Mouse (Mus musculus) erythroblast, embryonic 14.5 days (primary cell): ENCODE data around the gene Cish. TPM values are rescaled to one million over a fixed set of nuclear protein-coding genes. Genes with fewer than 3 reads are reported as not detected.

ENCODE experiments used
- H3K27me3 ChIP-seq: 2 replicates; pipeline ENCODE4 v1.6.1; 2012; ENCODE audit warnings: inconsistent platforms; ENCODE audit not compliant: control insufficient read depth
- H3K36me3 ChIP-seq: 2 replicates; pipeline ENCODE4 v1.6.1; 2012; ENCODE audit warnings: mild to moderate bottlenecking, inconsistent platforms; ENCODE audit not compliant: control insufficient read depth
- H3K4me1 ChIP-seq: 2 replicates; pipeline ENCODE4 v1.6.1; 2012; ENCODE audit warnings: inconsistent platforms; ENCODE audit not compliant: control insufficient read depth
- H3K4me3 ChIP-seq: replicated peaks from 2 replicates; pipeline ENCODE3; 2012; ENCODE audit warnings: moderate library complexity, mild to moderate bottlenecking, inconsistent platforms
- H3K9me3 ChIP-seq: 2 replicates; pipeline ENCODE4 v1.6.1; 2012; ENCODE audit warnings: low read length, inconsistent platforms, mixed read lengths; ENCODE audit not compliant: control insufficient read depth
- GATA1 ChIP-seq: IDR thresholded peaks from 2 replicates; pipeline ENCODE4 v1.6.1; 2012; ENCODE audit warnings: low read length, inconsistent platforms, mixed read lengths
- TAL1 ChIP-seq: IDR thresholded peaks from 3 replicates; pipeline ENCODE4 v1.6.1; 2012; ENCODE audit warnings: low read length, inconsistent platforms, mixed read lengths
- polyA plus RNA-seq: library from polyadenylated mRNA; stranded (reverse); fragments of >175 nt; gene quantifications from 2 replicates; pipeline ENCODE4 v1.2.3, GENCODE M21; 2012

The Cish gene
- polyA plus RNA-seq: 1.9 and 4.1 TPM in 2 replicates

DNA sequence AAGGTAGTCTGAATTCAATTTTAAA lies at the start of gene Cish:
TSS of gene Cish (plus strand) at position 11 of the 25 bp plus-strand sequence.
- H3K4me3 ChIP-seq: peak within 1 kb of the TSS; percentile 91
- H3K27me3 ChIP-seq: peaks cover 7% of the 10 kb centered on the region
- TF ChIP-seq TAL1: no peak
- TF ChIP-seq GATA1: no peak
- no peaks in the 10 kb centered on the region for H3K9me3 ChIP-seq
- H3K4me1 ChIP-seq: peaks cover 68% of the 10 kb centered on the region
- H3K36me3 ChIP-seq: peaks cover 21% of the 10 kb centered on the region

DNA sequence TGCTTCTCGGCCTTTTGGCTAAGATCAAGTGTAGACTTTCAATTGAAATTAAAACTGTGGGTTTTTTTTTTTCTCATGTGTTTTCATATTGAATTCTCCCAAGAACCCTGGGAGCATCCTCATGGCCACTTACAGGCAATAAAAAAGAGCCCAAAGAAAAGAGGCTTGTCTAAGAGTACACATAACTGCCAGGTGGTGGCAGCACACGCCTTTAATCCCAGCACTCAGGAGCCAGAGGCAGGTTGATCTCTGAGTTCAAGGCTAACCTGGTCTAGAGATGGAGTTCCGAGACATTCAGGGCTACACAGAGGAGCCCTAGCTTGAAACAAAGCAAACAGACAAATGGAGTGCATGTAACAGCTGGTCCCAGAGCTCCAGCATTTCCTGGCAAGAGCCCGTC lies 49.7 kb upstream of the Cish start:
- no peaks in the 10 kb centered on the region for H3K9me3 ChIP-seq
- TF ChIP-seq TAL1: no peak
- no peak for TF ChIP-seq GATA1
- H3K4me3 ChIP-seq: no peak overlapping the region
- H3K4me1 ChIP-seq: no peaks in the 10 kb centered on the region
- H3K36me3 ChIP-seq: no peaks in the 10 kb centered on the region
- no peaks in the 10 kb centered on the region for H3K27me3 ChIP-seq

DNA sequence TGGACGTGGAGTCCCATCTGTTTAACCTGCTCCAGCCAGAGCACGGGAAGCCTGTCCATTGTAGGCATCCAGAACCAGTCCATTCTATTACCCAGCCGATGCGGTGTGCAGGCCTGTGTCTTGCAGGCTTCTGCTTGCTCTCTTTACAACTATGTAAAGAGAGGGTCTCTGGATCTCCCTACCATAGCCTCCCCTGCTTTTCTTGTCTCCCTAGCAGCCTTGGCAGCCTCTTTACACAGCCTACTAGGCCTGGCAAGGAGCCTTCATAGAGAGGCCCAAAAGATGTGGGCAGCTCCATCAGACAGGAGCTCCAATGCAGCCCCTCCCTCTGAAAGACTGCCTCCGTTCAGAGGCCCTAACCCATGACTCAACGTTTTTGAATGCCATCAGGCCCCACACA lies 46.7 kb upstream of the Cish start:
- no peak overlapping the region for H3K4me3 ChIP-seq
- no peaks in the 10 kb centered on the region for H3K36me3 ChIP-seq
- H3K4me1 ChIP-seq: no peaks in the 10 kb centered on the region
- no peaks in the 10 kb centered on the region for H3K27me3 ChIP-seq
- TF ChIP-seq GATA1: no peak
- TF ChIP-seq TAL1: no peak
- H3K9me3 ChIP-seq: no peaks in the 10 kb centered on the region

DNA sequence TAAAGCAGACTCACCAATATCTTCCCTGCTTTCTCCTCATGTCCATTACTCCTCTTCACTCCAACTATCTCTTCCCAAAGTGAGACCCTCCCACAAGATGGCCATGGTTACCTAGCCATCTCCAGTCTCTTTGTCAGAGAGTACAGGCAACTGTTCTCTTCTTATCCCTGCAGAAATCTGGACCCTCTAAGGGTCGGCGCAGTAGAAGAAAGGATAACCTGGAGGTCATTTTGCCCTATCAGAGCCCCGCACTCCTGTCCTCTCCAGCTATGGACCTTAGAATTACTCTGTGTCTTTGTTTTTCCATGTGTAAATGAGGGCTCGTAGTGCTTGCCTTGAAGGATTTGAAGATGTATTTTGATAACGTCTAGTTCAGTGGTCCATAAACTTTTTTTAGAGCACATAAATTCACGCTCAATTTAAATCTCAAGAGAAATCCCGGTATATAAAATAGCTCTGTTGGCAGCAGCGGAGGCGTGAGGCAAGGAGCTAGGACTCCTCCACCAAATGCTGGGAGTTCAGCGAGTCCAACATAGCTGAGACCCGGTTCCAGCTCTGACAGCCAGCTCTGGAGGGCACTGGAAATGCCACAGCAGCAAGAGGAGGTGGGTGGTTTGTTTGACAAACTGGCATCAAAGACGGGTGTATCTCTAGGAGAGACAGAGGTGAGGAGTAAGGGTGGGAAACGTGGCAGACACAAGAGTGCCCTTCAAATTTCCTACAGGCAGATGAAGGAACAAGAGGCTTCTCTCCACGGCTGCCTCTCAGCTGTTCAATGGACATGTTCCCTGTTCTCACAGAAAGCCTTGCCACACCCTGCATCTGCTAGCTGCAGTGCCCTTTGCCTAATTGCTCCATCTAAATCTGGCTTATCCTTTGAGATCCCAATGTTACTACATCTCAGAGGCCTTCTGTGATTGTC lies 45.1 kb upstream of the Cish start:
- TF ChIP-seq TAL1 (no peak), GATA1 (no peak)
- Histone ChIP-seq H3K36me3 (no peaks in the 10 kb centered on the region), H3K27me3 (no peaks in the 10 kb centered on the region), H3K4me1 (no peaks in the 10 kb centered on the region), H3K9me3 (no peaks in the 10 kb centered on the region), H3K4me3 (no peak overlapping the region)

DNA sequence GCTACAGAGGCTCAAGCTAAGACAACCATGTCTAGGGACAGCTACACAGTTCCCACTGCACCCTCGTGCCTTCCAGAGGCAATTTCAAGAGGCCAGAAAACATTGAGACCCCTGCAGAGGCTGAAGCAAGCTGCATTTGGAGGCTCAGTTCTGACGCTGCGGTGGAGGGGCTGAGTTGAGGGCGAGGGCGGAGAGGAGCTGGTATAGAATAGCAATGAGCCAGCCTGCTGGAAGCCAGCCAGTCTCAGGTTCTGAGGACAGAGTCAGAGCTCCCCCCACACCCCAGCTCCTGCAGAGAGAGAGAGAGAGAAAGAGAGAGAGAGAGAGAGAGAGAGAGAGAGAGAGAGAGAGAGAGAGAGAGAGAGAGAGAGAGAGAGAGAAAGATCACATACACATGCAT lies 43.7 kb upstream of the Cish start:
- no peak for TF ChIP-seq GATA1
- TF ChIP-seq TAL1: no peak
- H3K4me3 ChIP-seq: no peak overlapping the region
- H3K36me3 ChIP-seq: no peaks in the 10 kb centered on the region
- no peaks in the 10 kb centered on the region for H3K4me1 ChIP-seq
- no peaks in the 10 kb centered on the region for H3K9me3 ChIP-seq
- no peaks in the 10 kb centered on the region for H3K27me3 ChIP-seq

DNA sequence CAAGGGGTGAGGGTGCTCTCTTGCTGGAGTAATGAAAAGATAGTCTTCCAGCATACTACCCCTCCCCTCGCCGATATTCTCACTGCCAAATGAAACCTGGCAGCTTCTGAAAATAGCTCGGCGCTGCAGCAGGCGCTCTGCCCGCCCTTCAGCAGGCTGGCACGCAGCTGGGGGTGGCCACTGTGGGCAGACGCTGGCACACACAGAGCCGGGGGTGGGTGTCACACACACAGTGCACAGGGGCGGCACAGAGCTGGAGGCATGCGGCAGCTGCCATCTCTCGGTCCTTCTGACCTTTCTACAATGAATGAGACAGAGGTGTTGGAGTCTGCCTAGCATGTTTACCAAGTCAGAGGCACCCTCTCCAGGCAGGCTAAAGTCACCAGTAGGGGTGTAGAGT lies 41.4 kb upstream of the Cish start:
- H3K9me3 ChIP-seq: no peaks in the 10 kb centered on the region
- H3K27me3 ChIP-seq: no peaks in the 10 kb centered on the region
- no peaks in the 10 kb centered on the region for H3K4me1 ChIP-seq
- no peak overlapping the region for H3K4me3 ChIP-seq
- H3K36me3 ChIP-seq: no peaks in the 10 kb centered on the region
- TF ChIP-seq GATA1 (no peak), TAL1 (no peak)

DNA sequence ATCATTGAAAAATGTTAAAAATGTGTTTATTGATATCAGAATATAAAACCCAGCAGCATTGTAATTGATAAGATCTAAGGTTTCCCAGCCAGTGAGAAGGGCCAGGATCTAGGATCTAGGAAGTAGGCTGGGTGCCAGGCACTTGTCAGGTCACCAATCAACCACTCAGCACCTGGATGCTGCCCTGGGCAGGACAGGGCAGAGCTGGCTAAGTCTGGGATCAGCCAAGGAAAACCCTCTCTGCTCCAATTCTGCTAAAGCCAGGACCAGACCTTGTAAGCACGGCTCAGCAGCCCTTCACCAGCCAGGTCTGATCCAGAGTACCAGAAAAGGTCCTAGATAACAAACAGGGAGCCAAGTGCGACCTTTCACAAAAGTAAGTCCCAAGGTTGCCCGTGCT lies 40.9 kb upstream of the Cish start:
- no peak for TF ChIP-seq TAL1
- no peak for TF ChIP-seq GATA1
- no peaks in the 10 kb centered on the region for H3K4me1 ChIP-seq
- no peak overlapping the region for H3K4me3 ChIP-seq
- H3K9me3 ChIP-seq: no peaks in the 10 kb centered on the region
- no peaks in the 10 kb centered on the region for H3K27me3 ChIP-seq
- no peaks in the 10 kb centered on the region for H3K36me3 ChIP-seq

DNA sequence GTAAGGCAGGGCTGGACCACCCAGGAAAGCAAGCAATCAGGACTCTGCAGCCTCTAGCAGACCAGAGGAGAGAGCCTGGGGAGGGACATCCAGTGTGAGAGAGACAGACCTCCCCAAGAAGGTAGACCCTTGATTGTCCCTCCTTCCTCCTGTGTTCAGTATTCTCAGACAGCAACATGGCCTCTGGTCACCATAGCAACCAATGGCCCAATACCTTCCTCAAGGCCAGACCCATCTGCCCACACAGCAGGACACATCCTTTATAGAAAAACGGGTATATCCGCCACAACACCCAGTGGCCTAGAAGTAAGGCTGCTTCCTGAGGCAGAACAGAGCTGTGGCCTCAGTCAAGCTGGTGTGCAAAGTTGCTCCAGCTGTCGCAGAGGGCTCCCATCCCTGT lies 40.2 kb upstream of the Cish start:
- no peak for TF ChIP-seq TAL1
- TF ChIP-seq GATA1: no peak
- no peak overlapping the region for H3K4me3 ChIP-seq
- no peaks in the 10 kb centered on the region for H3K36me3 ChIP-seq
- H3K4me1 ChIP-seq: no peaks in the 10 kb centered on the region
- no peaks in the 10 kb centered on the region for H3K27me3 ChIP-seq
- H3K9me3 ChIP-seq: no peaks in the 10 kb centered on the region

DNA sequence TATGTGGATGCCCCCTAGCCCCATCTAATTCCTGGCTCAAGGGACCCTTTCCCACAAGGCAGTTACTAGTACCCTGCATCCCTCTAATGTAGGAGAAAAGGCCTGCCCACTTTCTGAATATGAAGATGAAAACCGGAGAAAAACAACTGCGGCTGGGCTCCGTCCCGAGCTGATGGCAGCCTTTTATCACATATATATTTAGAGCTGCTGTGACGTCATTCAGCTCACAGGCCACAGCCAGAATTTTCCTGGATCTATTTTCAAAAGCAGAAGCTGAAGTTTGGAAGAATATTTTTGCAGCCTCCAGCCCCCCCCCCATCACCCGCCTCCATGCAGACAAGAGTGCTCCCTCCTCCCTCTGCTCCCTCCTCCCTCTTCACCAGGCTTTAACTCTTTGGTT lies 36.3 kb upstream of the Cish start:
- H3K36me3 ChIP-seq: no peaks in the 10 kb centered on the region
- no peaks in the 10 kb centered on the region for H3K9me3 ChIP-seq
- no peak for TF ChIP-seq TAL1
- H3K27me3 ChIP-seq: no peaks in the 10 kb centered on the region
- no peak overlapping the region for H3K4me3 ChIP-seq
- 0 out of 2 replicates have a peak, but pooled peaks cover 3% of the 10 kb centered on the region for H3K4me1 ChIP-seq

DNA sequence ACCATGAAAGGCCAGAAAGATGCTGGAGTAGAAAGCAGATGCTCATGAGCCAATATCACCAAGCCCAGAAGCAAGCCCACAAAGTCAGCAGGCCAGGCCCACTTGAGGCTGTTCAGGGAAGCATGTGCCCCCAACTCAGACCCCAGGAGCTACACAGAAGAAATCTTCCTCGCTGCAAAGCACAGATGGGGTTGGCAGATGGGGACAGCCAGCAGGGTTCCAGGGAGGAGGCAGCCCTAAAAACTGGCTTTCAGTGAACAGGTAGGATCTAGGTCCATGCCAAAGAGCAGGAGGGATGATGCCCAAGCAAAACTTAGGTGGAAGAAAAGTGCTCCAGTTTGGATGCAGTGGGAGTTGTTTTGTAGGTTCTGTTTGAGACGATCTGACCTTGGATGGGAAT lies 35.4 kb upstream of the Cish start:
- H3K27me3 ChIP-seq: no peaks in the 10 kb centered on the region
- no peak overlapping the region for H3K4me3 ChIP-seq
- H3K36me3 ChIP-seq: no peaks in the 10 kb centered on the region
- TF ChIP-seq GATA1: no peak
- TF ChIP-seq TAL1: no peak
- no peaks in the 10 kb centered on the region for H3K9me3 ChIP-seq
- H3K4me1 ChIP-seq: 0 out of 2 replicates have a peak, but pooled peaks cover 3% of the 10 kb centered on the region
